Mouse (Mus musculus) gastrocnemius, adult 8-10 months (tissue): ENCODE results near the gene Sept1. TPM values are rescaled to one million over a fixed set of nuclear protein-coding genes. Genes with fewer than 3 reads are reported as not detected.

Experiments
- DNase-seq, 2 experiments: peaks; one replicate each; pipeline ENCODE4 v3.0.0; 2022; ENCODE audit warnings: low spot score in 2 of 2
- total RNA-seq, 4 experiments: library from RNA; stranded (reverse); gene quantifications; 2 replicates each; pipeline ENCODE4 v1.2.4; 2022

Gene Sept1
- total RNA-seq, 4 experiments from 2014 or later = 1.0 to 2.8 (median 1.4) TPM

GRCm38 (mm10) chr7:127218670-127219069 is 14.3 kb downstream of the Sept1 start:
- no peak for DNase-seq

GRCm38 (mm10) chr7:127217901-127218642 is 14.9 kb downstream of the Sept1 start:
- DNase-seq = no peak

DNA sequence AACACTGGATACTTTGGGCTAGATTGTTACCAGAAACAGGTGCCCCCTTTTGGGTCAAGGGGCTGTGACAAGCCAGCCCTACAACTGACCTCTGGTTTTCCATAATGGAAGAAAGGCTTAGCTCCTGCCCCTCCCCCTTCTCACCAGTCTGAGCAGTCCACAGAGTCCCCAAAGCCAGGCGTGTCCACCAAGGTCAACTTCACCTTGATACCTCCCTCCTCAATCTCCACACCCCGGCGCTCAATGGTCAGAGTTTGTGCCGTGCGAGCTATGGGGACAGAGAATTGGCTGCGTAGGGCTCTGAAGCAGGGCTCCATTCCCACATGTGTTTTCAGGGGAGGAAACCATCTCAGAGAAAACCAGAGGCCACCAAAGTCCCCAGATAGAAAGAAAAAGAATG is 15.5 kb downstream of the Sept1 start:
- DNase-seq = no peak

GRCm38 (mm10) chr7:127216307-127216706 is 16.6 kb downstream of the Sept1 start:
- no peak for DNase-seq

GRCm38 (mm10) chr7:127214981-127215871 is 17.7 kb downstream of the Sept1 start:
- peak; percentile 59 to 74 for DNase-seq

DNA sequence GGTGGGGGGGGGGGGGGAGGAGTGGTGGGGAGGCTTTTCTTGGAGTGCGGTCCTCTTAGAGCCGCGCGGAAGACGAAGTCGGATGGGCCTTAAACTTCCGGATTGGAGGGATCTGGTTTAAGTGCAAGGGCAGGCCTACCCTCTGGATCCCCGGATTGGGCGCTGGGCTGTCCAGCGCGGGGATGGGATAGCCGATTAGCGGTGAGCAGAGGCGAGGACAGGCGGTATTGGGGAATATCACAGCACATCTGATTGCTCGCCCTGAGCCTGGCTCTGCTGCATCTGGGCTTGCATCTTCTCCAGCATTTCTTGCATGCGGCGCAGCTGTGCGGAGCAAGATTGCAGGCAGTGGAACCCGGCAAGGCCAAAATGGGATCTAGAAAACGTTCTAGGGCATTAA is 18.4 kb downstream of the Sept1 start:
- peak; percentile 20 to 40 for DNase-seq

- DNase-seq = no peak
Observed at GRCm38 (mm10) chr7:127213930-127214329, 19.0 kb downstream of the Sept1 start.

- DNase-seq = no peak
Observed at GRCm38 (mm10) chr7:127213485-127213884, 19.4 kb downstream of the Sept1 start.

- peak; percentile 26 to 50 for DNase-seq
Observed at GRCm38 (mm10) chr7:127212432-127213250, 20.3 kb downstream of the Sept1 start.

DNA sequence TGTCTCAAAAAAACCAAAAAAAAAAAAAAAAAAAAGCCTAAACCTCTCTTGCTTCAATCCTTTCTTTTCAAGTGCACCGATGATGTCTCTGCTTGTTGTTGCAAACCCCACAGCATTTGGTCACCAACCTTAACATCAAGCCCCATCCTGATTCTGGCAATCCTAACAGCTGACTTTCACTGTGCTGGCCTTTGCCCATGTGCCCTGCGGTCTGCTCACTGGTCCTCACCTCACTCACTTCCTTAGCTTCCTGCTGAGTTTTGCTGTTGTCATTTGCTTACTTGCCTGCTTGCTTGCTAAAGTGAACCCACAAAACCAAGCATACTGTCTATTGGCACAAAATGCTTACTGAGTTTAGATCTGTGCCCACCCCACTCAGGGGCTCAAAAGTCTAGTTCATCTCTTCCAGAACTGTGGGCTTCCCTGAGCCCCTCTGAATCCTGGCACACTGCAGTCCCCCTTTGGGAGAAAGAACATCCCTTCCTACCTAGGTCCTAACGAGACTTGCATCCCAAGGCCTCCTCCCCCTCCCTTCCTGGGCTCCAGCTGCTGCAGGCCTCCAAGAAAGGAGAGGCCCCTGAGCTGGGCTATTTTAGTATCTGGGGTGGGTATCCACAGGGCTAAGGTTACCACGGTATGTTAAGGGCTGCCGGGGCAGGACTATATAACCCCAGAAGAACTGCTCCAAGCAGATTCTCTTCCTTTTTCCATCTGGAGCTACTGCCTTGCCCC is 21.8 kb downstream of the Sept1 start:
- peak; percentile 57 to 77 for DNase-seq

- DNase-seq = peak; percentile 71 to 78
Observed at GRCm38 (mm10) chr7:127210266-127210665, 22.7 kb downstream of the Sept1 start.

DNA sequence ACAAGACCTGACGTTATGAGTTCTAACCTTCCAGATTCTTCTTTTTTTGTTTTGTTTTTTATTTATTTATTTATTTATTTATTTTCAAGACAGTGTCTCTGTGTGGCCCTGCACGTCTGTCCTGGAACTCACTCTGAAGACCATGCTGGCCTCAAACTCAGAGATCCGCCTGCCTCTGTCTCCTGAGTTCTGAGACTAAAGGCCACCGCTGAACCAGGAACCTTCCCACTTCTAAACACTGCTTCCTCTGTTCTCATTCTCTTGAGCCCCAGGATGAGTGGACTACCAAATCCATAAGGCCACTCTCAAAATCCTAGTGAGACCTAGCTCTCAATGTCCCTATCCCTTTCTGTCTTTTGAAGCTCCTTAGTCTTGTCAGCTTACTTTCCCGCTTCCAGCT is 23.1 kb downstream of the Sept1 start:
- no peak for DNase-seq

GRCm38 (mm10) chr7:127208553-127209438 is 24.1 kb downstream of the Sept1 start, which contains the start of gene Mylpf:
Gene Mylpf (plus strand): TSS chr7:127208890.
- peak; percentile 91 to 92 for DNase-seq

DNA sequence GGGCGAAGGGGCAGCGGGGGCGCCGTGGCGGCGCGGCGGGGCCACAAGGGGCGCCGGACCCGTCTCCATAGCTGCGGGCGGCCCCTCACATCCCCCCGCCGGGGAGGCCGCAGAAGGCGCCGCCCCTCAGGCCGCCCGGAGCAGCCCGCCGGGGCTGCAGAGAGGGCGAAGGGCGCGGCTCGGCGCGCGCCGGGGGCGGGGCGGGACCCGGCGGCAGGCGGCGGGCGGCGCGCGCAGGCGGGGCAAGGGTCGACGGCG is 24.7 kb downstream of the Sept1 start, which contains the start of gene Tbc1d10b:
Gene Tbc1d10b (minus strand): TSS at position 174 of the 258 bp plus-strand sequence.
- DNase-seq = peak in 1 of 2 experiments; percentile 23

DNA sequence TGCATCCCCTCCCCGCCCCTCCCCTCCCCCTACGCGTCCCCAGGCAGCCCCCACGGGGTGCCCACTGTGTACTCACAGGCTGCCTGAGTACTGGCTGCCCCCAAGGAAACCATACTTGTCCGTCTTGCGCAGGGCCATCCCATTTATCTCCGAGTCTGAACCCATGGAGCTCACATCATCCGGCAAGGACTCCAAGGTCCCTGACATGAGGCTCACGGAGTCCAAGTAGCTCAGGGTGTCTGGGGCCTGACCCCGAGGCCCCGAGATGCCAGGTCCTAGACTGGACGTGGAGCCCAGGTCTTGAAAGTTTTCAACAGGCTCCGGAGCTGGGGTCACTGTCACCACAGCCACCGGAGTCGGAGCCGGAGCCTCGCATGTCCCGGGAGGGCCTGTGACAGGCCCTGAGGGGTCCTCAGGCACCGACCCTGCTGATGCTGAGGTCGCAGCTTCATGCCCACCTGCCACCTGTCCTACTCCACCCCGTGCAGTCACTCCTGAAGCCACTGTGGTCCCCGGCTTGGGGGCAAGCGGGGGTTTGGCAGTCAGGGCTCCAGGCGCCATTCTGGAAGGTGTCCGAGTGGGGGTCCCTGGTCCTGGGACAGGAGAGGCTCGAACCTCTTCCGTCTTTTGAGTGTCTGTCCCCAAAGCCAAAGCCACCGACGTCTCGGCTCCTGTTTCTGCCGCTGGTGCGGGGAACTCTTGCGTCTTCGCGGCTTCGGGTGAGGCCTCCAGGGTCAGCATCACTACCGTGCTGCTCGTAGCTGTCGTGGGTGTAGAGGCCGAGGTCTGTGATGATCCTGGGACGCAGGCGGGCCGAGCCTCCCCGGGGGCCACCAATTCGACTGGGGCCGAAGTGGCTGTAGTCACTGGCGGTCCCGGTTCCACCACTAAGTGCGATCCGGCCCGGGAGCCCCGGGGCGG is 25.3 kb downstream of the Sept1 start:
- peak in 1 of 2 experiments; percentile 31 for DNase-seq

GRCm38 (mm10) chr7:127206606-127207005 is 26.3 kb downstream of the Sept1 start:
- no peak for DNase-seq

DNA sequence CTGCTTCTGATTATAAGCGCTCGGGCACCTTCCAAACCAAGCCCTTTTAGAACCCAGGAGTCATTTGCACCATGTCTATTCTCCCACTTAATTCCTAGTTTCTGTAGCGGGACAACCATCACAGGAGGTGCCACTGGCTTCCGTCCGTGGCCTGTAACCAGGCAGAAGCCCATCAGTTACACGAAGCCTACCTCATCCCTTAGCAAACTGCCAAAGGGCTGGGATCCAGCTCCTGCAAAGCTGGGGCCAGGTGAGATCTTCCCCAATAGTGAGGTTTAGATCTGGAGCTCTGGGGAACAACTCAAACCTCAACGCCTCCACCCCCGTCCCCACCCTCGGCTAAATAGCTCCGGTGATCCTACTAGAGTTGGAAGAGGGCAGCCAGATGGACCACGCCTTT is 36.4 kb downstream of the Sept1 start:
- DNase-seq = no peak

- DNase-seq = peak; percentile 89 to 94
Observed at GRCm38 (mm10) chr7:127195544-127196295, 37.2 kb downstream of the Sept1 start, which contains the start of gene Cd2bp2. Gene Cd2bp2 (minus strand): TSS chr7:127196050.
